Mouse (Mus musculus) CD4-positive helper T cell, adult 2 months (primary cell): ENCODE results near the gene Bbs9.

Source experiments
- DNase-seq: peaks from one replicate; pipeline ENCODE4 v3.0.0-alpha.2; 2012; ENCODE audit warnings: low read depth, missing footprints, low spot score

Bbs9 gene

GRCm38 (mm10) chr9:22748617-22749016, 273.1 kb downstream of the Bbs9 start:
- DNase-seq = no peak

GRCm38 (mm10) chr9:22750779-22751545, 275.4 kb downstream of the Bbs9 start:
- no peak for DNase-seq

GRCm38 (mm10) chr9:22751546-22751929, 276.0 kb downstream of the Bbs9 start:
- no peak for DNase-seq

GRCm38 (mm10) chr9:22754081-22754672, 278.7 kb downstream of the Bbs9 start:
- no peak for DNase-seq

GRCm38 (mm10) chr9:22758487-22758886, 283.0 kb downstream of the Bbs9 start:
- DNase-seq = no peak

- DNase-seq = no peak
Observed at GRCm38 (mm10) chr9:22759241-22759640, 283.7 kb downstream of the Bbs9 start.

- no peak for DNase-seq
Observed at GRCm38 (mm10) chr9:22760376-22760775, 284.9 kb downstream of the Bbs9 start.

GRCm38 (mm10) chr9:22761487-22761886, 286.0 kb downstream of the Bbs9 start:
- no peak for DNase-seq

- DNase-seq = no peak
Observed at GRCm38 (mm10) chr9:22765618-22766220, 290.2 kb downstream of the Bbs9 start.

GRCm38 (mm10) chr9:22767154-22767553, 291.6 kb downstream of the Bbs9 start:
- no peak for DNase-seq

- no peak for DNase-seq
Observed at GRCm38 (mm10) chr9:22767860-22768259, 292.3 kb downstream of the Bbs9 start.

- no peak for DNase-seq
Observed at GRCm38 (mm10) chr9:22771785-22772184, 296.3 kb downstream of the Bbs9 start.

- DNase-seq = no peak
Observed at GRCm38 (mm10) chr9:22776246-22776961, 300.9 kb downstream of the Bbs9 start.

- DNase-seq = no peak
Observed at GRCm38 (mm10) chr9:22777425-22777824, 301.9 kb downstream of the Bbs9 start.

- no peak for DNase-seq
Observed at GRCm38 (mm10) chr9:22779631-22780030, 304.1 kb downstream of the Bbs9 start.

GRCm38 (mm10) chr9:22786006-22786405, 310.5 kb downstream of the Bbs9 start:
- no peak for DNase-seq

- no peak for DNase-seq
Observed at GRCm38 (mm10) chr9:22788423-22788822, 312.9 kb downstream of the Bbs9 start.

GRCm38 (mm10) chr9:22788850-22789249, 313.3 kb downstream of the Bbs9 start:
- no peak for DNase-seq

GRCm38 (mm10) chr9:22789380-22790168, 314.1 kb downstream of the Bbs9 start:
- DNase-seq = no peak

GRCm38 (mm10) chr9:22791208-22791607, 315.7 kb downstream of the Bbs9 start:
- no peak for DNase-seq

GRCm38 (mm10) chr9:22791750-22792149, 316.2 kb downstream of the Bbs9 start:
- no peak for DNase-seq
